Mouse (Mus musculus) CH12.LX (cell line): ENCODE results near the gene Romo1. TPM values are rescaled to one million over a fixed set of nuclear protein-coding genes. Genes with fewer than 3 reads are reported as not detected.

Source experiments
- DNase-seq: peaks from one replicate; pipeline ENCODE4 v3.0.0-alpha.2; 2013; ENCODE audit errors: extremely low read depth
- H3K27ac ChIP-seq: 2 replicates; pipeline ENCODE4 v1.5.1; 2012; ENCODE audit warnings: low read depth, mild to moderate bottlenecking, control low read depth, moderate library complexity; ENCODE audit not compliant: insufficient read depth
- H3K27me3 ChIP-seq: replicated peaks from 2 replicates; pipeline ENCODE3; 2012; ENCODE audit warnings: inconsistent platforms
- H3K36me3 ChIP-seq, 2 experiments: replicated peaks in 1 of 2; 2 replicates each; pipeline versions ENCODE3 to v1.6.1; 2012; ENCODE audit warnings: inconsistent platforms in 1 of 2, low read length in 1 of 2, mild to moderate bottlenecking in 1 of 2, mixed read lengths in 1 of 2, moderate library complexity in 1 of 2; ENCODE audit not compliant: control insufficient read depth in 1 of 2, insufficient read depth in 1 of 2
- H3K4me1 ChIP-seq, 2 experiments: 2 replicates each; pipeline ENCODE4 v1.6.1; 2012; ENCODE audit warnings: inconsistent platforms in 1 of 2, moderate library complexity in 1 of 2; ENCODE audit not compliant: insufficient read depth in 2 of 2, control insufficient read depth in 1 of 2
- H3K4me2 ChIP-seq: 2 replicates; pipeline ENCODE4 v1.6.1; 2012; ENCODE audit warnings: low read depth, mild to moderate bottlenecking, control low read depth; ENCODE audit not compliant: poor library complexity, insufficient read depth, severe bottlenecking
- H3K4me3 ChIP-seq, 3 experiments: fragments of 150-350 bp in 1 of 3; sonication (generic) in 1 of 3; replicated peaks in 1 of 3; 2 replicates each; pipeline versions ENCODE3 to v1.5.1; 2011 to 2012; ENCODE audit warnings: low read depth in 2 of 3, low read length in 2 of 3, mild to moderate bottlenecking in 2 of 3, moderate library complexity in 2 of 3, control low read depth in 1 of 3, improper control_type of control experiment in 1 of 3, inconsistent platforms in 1 of 3, mixed read lengths in 1 of 3; ENCODE audit not compliant: poor library complexity in 1 of 3
- H3K79me2 ChIP-seq: replicated peaks from 2 replicates; pipeline ENCODE4 v1.6.1; 2012; ENCODE audit warnings: mild to moderate bottlenecking, moderate library complexity; ENCODE audit not compliant: control insufficient read depth, poor library complexity, insufficient read depth, severe bottlenecking; ENCODE audit errors: extremely low read depth
- H3K9ac ChIP-seq: 2 replicates; pipeline ENCODE4 v1.6.1; 2012; ENCODE audit warnings: low read depth, mild to moderate bottlenecking, control low read depth, moderate library complexity; ENCODE audit not compliant: insufficient read depth
- H3K9me3 ChIP-seq: replicated peaks from 2 replicates; pipeline ENCODE3; 2012; ENCODE audit warnings: low read length, inconsistent platforms, mixed read lengths
- BHLHE40 ChIP-seq: IDR thresholded peaks from 2 replicates; pipeline ENCODE4 v1.6.1; 2011; ENCODE audit warnings: mild to moderate bottlenecking, low read depth, low read length, improper control_type of control experiment
- CHD1 ChIP-seq: IDR thresholded peaks from 2 replicates; pipeline ENCODE4 v1.6.1; 2012; ENCODE audit warnings: low read depth, low read length, improper control_type of control experiment, inconsistent platforms
- CTCF ChIP-seq, 2 experiments: IDR thresholded peaks in 1 of 2; conservative IDR thresholded peaks in 1 of 2; 2 replicates each; pipeline ENCODE4 v1.5.1; 2011 to 2012; ENCODE audit warnings: low read depth in 2 of 2, low read length in 2 of 2, improper control_type of control experiment in 1 of 2, inconsistent platforms in 1 of 2, mild to moderate bottlenecking in 1 of 2, moderate library complexity in 1 of 2
- ELF1 ChIP-seq: IDR thresholded peaks from 2 replicates; pipeline ENCODE4 v1.6.1; 2014; ENCODE audit warnings: low read depth, mild to moderate bottlenecking, inconsistent platforms, low read length, improper control_type of control experiment
- GABPA ChIP-seq: IDR thresholded peaks from 2 replicates; pipeline ENCODE4 v1.6.1; 2012; ENCODE audit warnings: low read depth, low read length, improper control_type of control experiment, inconsistent platforms; ENCODE audit not compliant: insufficient replicate concordance
- HCFC1 ChIP-seq: IDR thresholded peaks from 2 replicates; pipeline ENCODE4 v1.6.1; 2012; ENCODE audit warnings: low read depth, mild to moderate bottlenecking, inconsistent platforms, low read length, improper control_type of control experiment
- JUN ChIP-seq: IDR thresholded peaks from 2 replicates; pipeline ENCODE4 v1.6.1; 2011; ENCODE audit warnings: low read depth, mild to moderate bottlenecking, low read length, improper control_type of control experiment, moderate library complexity; ENCODE audit not compliant: insufficient read depth
- MAFK ChIP-seq: IDR thresholded peaks from 2 replicates; pipeline ENCODE4 v1.6.1; 2011; ENCODE audit warnings: low read length, improper control_type of control experiment; ENCODE audit not compliant: insufficient replicate concordance
- MAX ChIP-seq: IDR thresholded peaks from 2 replicates; pipeline ENCODE4 v1.6.1; 2011; ENCODE audit warnings: low read length, improper control_type of control experiment
- MAZ ChIP-seq: IDR thresholded peaks from 2 replicates; pipeline ENCODE4 v1.6.1; 2012; ENCODE audit warnings: low read depth, mild to moderate bottlenecking, inconsistent platforms, low read length, improper control_type of control experiment, moderate library complexity
- NRF1 ChIP-seq: IDR thresholded peaks from 2 replicates; pipeline ENCODE4 v1.6.1; 2014; ENCODE audit warnings: low read depth, mild to moderate bottlenecking, inconsistent platforms, low read length, improper control_type of control experiment, moderate library complexity
- PAX5 ChIP-seq: IDR thresholded peaks from 2 replicates; pipeline ENCODE4 v1.6.1; 2012; ENCODE audit warnings: low read length, inconsistent platforms, mixed read lengths
- POLR2A ChIP-seq: IDR thresholded peaks from 2 replicates; pipeline ENCODE4 v1.6.1; 2011; ENCODE audit warnings: low read depth, mild to moderate bottlenecking, improper control_type of control experiment, low read length
- RCOR1 ChIP-seq: conservative IDR thresholded peaks from 2 replicates; pipeline ENCODE4 v1.6.1; 2012; ENCODE audit warnings: low read depth, mild to moderate bottlenecking, inconsistent platforms, low read length, improper control_type of control experiment
- TBP ChIP-seq: conservative IDR thresholded peaks from 2 replicates; pipeline ENCODE4 v1.6.1; 2011; ENCODE audit warnings: low read depth, low read length, improper control_type of control experiment
- USF1 ChIP-seq: IDR thresholded peaks from 2 replicates; pipeline ENCODE4 v1.6.1; 2014; ENCODE audit warnings: low read depth, mild to moderate bottlenecking, inconsistent platforms, low read length, improper control_type of control experiment
- USF2 ChIP-seq: conservative IDR thresholded peaks from 2 replicates; pipeline ENCODE4 v1.6.1; 2011; ENCODE audit warnings: low read depth, low read length, improper control_type of control experiment
- ZKSCAN1 ChIP-seq: IDR thresholded peaks from 2 replicates; pipeline ENCODE4 v1.6.1; 2012; ENCODE audit warnings: low read depth, inconsistent platforms, low read length, improper control_type of control experiment, borderline replicate concordance
- ZMIZ1 ChIP-seq: IDR thresholded peaks from 2 replicates; pipeline ENCODE4 v1.6.1; 2012; ENCODE audit warnings: low read depth, mild to moderate bottlenecking, inconsistent platforms, low read length, improper control_type of control experiment
- ZNF384 ChIP-seq: IDR thresholded peaks from 2 replicates; pipeline ENCODE4 v1.6.1; 2012; ENCODE audit warnings: low read depth, low read length, improper control_type of control experiment, inconsistent platforms
- dilution Hi-C: fragments of 300-500 bp; cut with MboI; formaldehyde crosslinking; loops from 2 replicates; pipeline ENCODE4 v1.14.3; 2020; ENCODE audit warnings: low sequenced_read_pairs; ENCODE audit not compliant: extremely low pct_unique_long_range_greater_than_20kb, extremely low pct_ligation_motif_present
- in situ Hi-C: fragments of 300-500 bp; cut with MboI; formaldehyde crosslinking; loops from 3 replicates; pipeline ENCODE4 v1.14.3; 2019; ENCODE audit warnings: low sequenced_read_pairs, low pct_ligation_motif_present, low pct_unique_long_range_greater_than_20kb, mixed read lengths
- polyA plus RNA-seq: library from polyadenylated mRNA; unstranded; fragments of >175 nt; gene quantifications from 2 replicates; pipeline ENCODE4 v1.2.1, GENCODE M21; 2012; ENCODE audit warnings: low read depth; ENCODE audit not compliant: insufficient read length
- total RNA-seq, 2 experiments: library from RNA; depleted of rRNA; stranded (reverse); fragments of 300-350 nt in 1 of 2; fragments of >200 nt in 1 of 2; gene quantifications; 2 replicates each; pipeline ENCODE4 v1.2.3; 2012 to 2014

Romo1 gene
- total and polyA plus RNA-seq, 3 experiments: 130 to 303 (median 292) TPM

GRCm38 (mm10) chr2:156177651-156178050 lies 33.8 kb downstream of the Romo1 start:
- TF ChIP-seq PAX5 (no peak), CTCF (conservative IDR thresholded peaks at IDR 0.05 in 1 of 2, IDR thresholded peaks at IDR 0.05 in 1 of 2; ENCODE audit: low read depth in 2 of 2, low read length in 2 of 2) (no peak), NRF1 (no peak)
- peaks cover 21 to 59% of the 10 kb centered on the region in 2 experiments for H3K36me3 ChIP-seq
- H3K79me2 ChIP-seq: peaks cover 49% of the 10 kb centered on the region
- no peak overlapping the region for H3K27ac ChIP-seq
- in situ Hi-C loops (no loop called here), dilution Hi-C loops (no loop called here)
- no peak for DNase-seq
- H3K27me3 ChIP-seq: no peaks in the 10 kb centered on the region
- H3K4me1 ChIP-seq: peaks cover 0 to 44% of the 10 kb centered on the region in 2 experiments; a peak in 2 of 4 replicates
- peak overlapping the region; percentile 63 for H3K4me2 ChIP-seq
- no peaks in the 10 kb centered on the region for H3K9me3 ChIP-seq
- H3K4me3 ChIP-seq: peak overlapping the region; percentile 61 to 94 (median 62)
- peak overlapping the region; percentile 98 for H3K9ac ChIP-seq

GRCm38 (mm10) chr2:156179046-156179795 lies 35.4 kb downstream of the Romo1 start:
- Histone ChIP-seq H3K9me3 (no peaks in the 10 kb centered on the region), H3K4me2 (0 out of 2 replicates have a peak overlapping the region, but pooled peaks have one; percentile 90), H3K9ac (peak overlapping the region; percentile 98), H3K27me3 (no peaks in the 10 kb centered on the region), H3K4me3 (peak overlapping the region; percentile 61 to 94 (median 91)), H3K79me2 (peaks cover 40% of the 10 kb centered on the region), H3K4me1 (peaks cover 0 to 40% of the 10 kb centered on the region in 2 experiments; a peak in 2 of 4 replicates), H3K27ac (peak overlapping the region; percentile 88), H3K36me3 (peaks cover 15 to 43% of the 10 kb centered on the region in 2 experiments)
- DNase-seq: peak; percentile 67
- dilution Hi-C loops (no loop called here), in situ Hi-C loops (no loop called here)
- TF ChIP-seq RCOR1 (no peak), TBP (0 out of 2 replicates have a peak, but pooled peaks have one; percentile 2), ZNF384 (no peak), USF2 (no peak), CTCF (conservative IDR thresholded peaks at IDR 0.05 in 1 of 2, IDR thresholded peaks at IDR 0.05 in 1 of 2; ENCODE audit: low read depth in 2 of 2, low read length in 2 of 2) (no peak), ZKSCAN1 (no peak), MAX (no peak), ELF1 (no peak)

GRCm38 (mm10) chr2:156179796-156180093 lies 35.9 kb downstream of the Romo1 start:
- Histone ChIP-seq H3K27me3 (no peaks in the 10 kb centered on the region), H3K9me3 (no peaks in the 10 kb centered on the region), H3K9ac (peak overlapping the region; percentile 98), H3K36me3 (peaks cover 15 to 38% of the 10 kb centered on the region in 2 experiments), H3K4me1 (peaks cover 0 to 35% of the 10 kb centered on the region in 2 experiments; a peak in 2 of 4 replicates), H3K4me2 (no peak overlapping the region), H3K4me3 (peak overlapping the region; percentile 61 to 94 (median 91)), H3K79me2 (peaks cover 35% of the 10 kb centered on the region)
- no peak for DNase-seq
- in situ Hi-C loops: no loop called here
- TF ChIP-seq POLR2A (no peak), HCFC1 (no peak), CHD1 (no peak), JUN (no peak), MAFK (no peak), USF1 (no peak), PAX5 (no peak), BHLHE40 (no peak), USF2 (no peak), MAZ (no peak), ZNF384 (no peak), GABPA (no peak), ZMIZ1 (no peak)
- TF ChIP-seq, all 38 proteins: peak for 0
- dilution Hi-C loops: no loop called here
- peak overlapping the region; percentile 88 for H3K27ac ChIP-seq
